Mouse (Mus musculus) frontal cortex, postnatal 10 days (tissue): ENCODE data around the gene Stim2.

ENCODE experiments used
- DNase-seq, 2 experiments: peaks; one replicate each; pipeline ENCODE4 v3.0.0; 2022; ENCODE audit warnings: low spot score in 2 of 2, mixed read lengths in 1 of 2

Gene Stim2

GRCm38 (mm10) chr5:54049145-54049733 lies 50.9 kb downstream of the Stim2 start:
- DNase-seq = no peak

- DNase-seq = no peak
Measured at GRCm38 (mm10) chr5:54049940-54050339, 51.6 kb downstream of the Stim2 start.

- DNase-seq = no peak
Measured at GRCm38 (mm10) chr5:54051056-54051455, 52.8 kb downstream of the Stim2 start.

GRCm38 (mm10) chr5:54052205-54052604 lies 53.9 kb downstream of the Stim2 start:
- no peak for DNase-seq

- no peak for DNase-seq
Measured at GRCm38 (mm10) chr5:54053673-54054366, 55.5 kb downstream of the Stim2 start.

GRCm38 (mm10) chr5:54056266-54056665 lies 58.0 kb downstream of the Stim2 start:
- no peak for DNase-seq

GRCm38 (mm10) chr5:54059998-54060397 lies 61.7 kb downstream of the Stim2 start:
- DNase-seq = no peak

- no peak for DNase-seq
Measured at GRCm38 (mm10) chr5:54062079-54062478, 63.8 kb downstream of the Stim2 start.

- no peak for DNase-seq
Measured at GRCm38 (mm10) chr5:54067591-54067990, 69.3 kb downstream of the Stim2 start.

GRCm38 (mm10) chr5:54070549-54070948 lies 72.2 kb downstream of the Stim2 start:
- no peak for DNase-seq

- DNase-seq = no peak
Measured at GRCm38 (mm10) chr5:54071288-54071687, 73.0 kb downstream of the Stim2 start.

GRCm38 (mm10) chr5:54071705-54072104 lies 73.4 kb downstream of the Stim2 start:
- DNase-seq = no peak

GRCm38 (mm10) chr5:54073291-54073690 lies 75.0 kb downstream of the Stim2 start:
- no peak for DNase-seq

- no peak for DNase-seq
Measured at GRCm38 (mm10) chr5:54079997-54080396, 81.7 kb downstream of the Stim2 start.

- no peak for DNase-seq
Measured at GRCm38 (mm10) chr5:54087912-54088311, 89.6 kb downstream of the Stim2 start.

GRCm38 (mm10) chr5:54098219-54098618 lies 99.9 kb downstream of the Stim2 start:
- no peak for DNase-seq

GRCm38 (mm10) chr5:54100916-54101315 lies 102.6 kb downstream of the Stim2 start:
- DNase-seq = peak; percentile 35 to 52

- no peak for DNase-seq
Measured at GRCm38 (mm10) chr5:54101318-54101717, 103.0 kb downstream of the Stim2 start.

- no peak for DNase-seq
Measured at GRCm38 (mm10) chr5:54101960-54102359, 103.7 kb downstream of the Stim2 start.

- DNase-seq = no peak
Measured at GRCm38 (mm10) chr5:54106669-54107068, 108.4 kb downstream of the Stim2 start.

- no peak for DNase-seq
Measured at GRCm38 (mm10) chr5:54107069-54107468, 108.8 kb downstream of the Stim2 start.

GRCm38 (mm10) chr5:54109096-54109495 lies 110.8 kb downstream of the Stim2 start:
- no peak for DNase-seq

- DNase-seq = no peak
Measured at GRCm38 (mm10) chr5:54110789-54111188, 112.5 kb downstream of the Stim2 start.

- peak in 1 of 2 experiments; percentile 49 for DNase-seq
Measured at GRCm38 (mm10) chr5:54113284-54113683, 115.0 kb downstream of the Stim2 start.
